Mouse (Mus musculus) bone marrow macrophage, adult 2 months (primary cell): ENCODE results near the gene Foxe1. TPM values are rescaled to one million over a fixed set of nuclear protein-coding genes. Genes with fewer than 3 reads are reported as not detected.
A peak's percentile ranks its signal among the peaks of the same experiment; 100 is the strongest.

ENCODE experiments used
- H3K27ac ChIP-seq: 2 replicates; pipeline ENCODE4 v1.5.1; 2012; ENCODE audit warnings: low read depth, low read length; ENCODE audit not compliant: insufficient read depth
- H3K4me1 ChIP-seq: 2 replicates; pipeline ENCODE4 v1.6.1; 2012; ENCODE audit warnings: low read length; ENCODE audit not compliant: control insufficient read depth, insufficient read depth
- H3K4me3 ChIP-seq: 2 replicates; pipeline ENCODE4 v1.5.1; 2012; ENCODE audit warnings: mild to moderate bottlenecking, low read length, moderate library complexity; ENCODE audit not compliant: insufficient read depth
- CTCF ChIP-seq: IDR thresholded peaks from 2 replicates; pipeline ENCODE4 v1.5.1; 2012; ENCODE audit warnings: low read depth, mild to moderate bottlenecking, low read length, moderate library complexity
- POLR2A ChIP-seq: IDR thresholded peaks from 2 replicates; pipeline ENCODE4 v1.6.1; 2012; ENCODE audit warnings: mild to moderate bottlenecking, low read depth, low read length, borderline replicate concordance
- polyA plus RNA-seq: library from polyadenylated mRNA; stranded (reverse); fragments of >200 nt; gene quantifications from 2 replicates; pipeline ENCODE4 v1.2.4, GENCODE M21; 2012; ENCODE audit not compliant: missing spikeins, insufficient read depth, insufficient read length

The Foxe1 gene
- polyA plus RNA-seq, 1 experiment = not detected

- Histone ChIP-seq H3K27ac (no peak overlapping the region), H3K4me3 (no peak overlapping the region), H3K4me1 (peaks cover 14% of the 10 kb centered on the region)
- TF ChIP-seq CTCF (peak; percentile 21; the same call in 1 of the 2 replicates), POLR2A (no peak)
Measured at GRCm38 (mm10) chr4:46369070-46369469, 25.7 kb downstream of the Foxe1 start.

DNA sequence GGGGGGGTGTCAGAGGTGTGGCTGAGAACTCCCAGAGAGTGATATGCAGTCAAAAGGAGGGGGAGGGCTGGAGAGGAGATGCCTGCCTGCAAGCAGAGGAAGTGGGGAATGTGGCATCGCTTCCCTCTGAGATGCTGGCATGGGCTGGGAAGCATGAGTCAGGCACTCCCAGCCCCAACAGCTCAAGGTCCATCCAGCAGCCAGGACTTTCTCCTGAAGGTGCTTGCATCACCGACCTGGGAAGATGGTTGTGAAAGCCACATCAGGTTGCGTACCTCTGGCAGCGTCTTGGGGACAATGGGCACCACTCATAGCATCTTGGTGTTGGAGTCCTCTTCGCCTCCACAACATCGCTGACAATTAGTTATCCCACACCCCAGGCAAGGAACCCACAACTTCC is 27.0 kb downstream of the Foxe1 start:
- Histone ChIP-seq H3K4me1 (peaks cover 14% of the 10 kb centered on the region), H3K27ac (no peak overlapping the region), H3K4me3 (no peak overlapping the region)
- TF ChIP-seq CTCF (no peak), POLR2A (no peak)

- H3K4me3 ChIP-seq = no peak overlapping the region
- peaks cover 14% of the 10 kb centered on the region for H3K4me1 ChIP-seq
- no peak for TF ChIP-seq POLR2A
- no peak for TF ChIP-seq CTCF
- no peak overlapping the region for H3K27ac ChIP-seq
Measured at GRCm38 (mm10) chr4:46371030-46371429, 27.6 kb downstream of the Foxe1 start.

DNA sequence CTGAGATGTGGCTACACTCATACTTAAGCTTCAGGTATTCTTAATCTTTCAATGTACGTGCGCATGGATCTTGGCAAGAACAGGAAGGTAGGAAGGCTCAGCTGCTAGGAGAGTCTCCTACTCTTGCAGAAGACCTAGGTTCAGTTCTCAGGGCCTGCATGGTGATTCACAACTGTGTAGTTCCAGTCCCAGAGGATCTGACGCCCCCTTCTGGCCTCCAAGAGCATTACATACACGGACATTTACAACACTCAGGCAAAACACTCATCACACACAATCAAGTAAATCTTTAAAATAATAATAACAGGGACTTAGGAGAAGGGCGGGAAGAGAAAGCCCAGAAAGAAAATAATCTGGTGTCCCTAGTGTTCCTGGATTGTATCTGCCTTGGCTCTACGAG is 31.0 kb downstream of the Foxe1 start:
- Histone ChIP-seq H3K27ac (no peak overlapping the region), H3K4me3 (no peak overlapping the region), H3K4me1 (peaks cover 14% of the 10 kb centered on the region)
- TF ChIP-seq POLR2A (no peak), CTCF (peak; percentile 62)

GRCm38 (mm10) chr4:46374869-46375368 is 31.5 kb downstream of the Foxe1 start:
- H3K4me1 ChIP-seq = peaks cover 14% of the 10 kb centered on the region
- TF ChIP-seq POLR2A = no peak
- TF ChIP-seq CTCF = peak; percentile 75
- H3K27ac ChIP-seq = no peak overlapping the region
- no peak overlapping the region for H3K4me3 ChIP-seq

DNA sequence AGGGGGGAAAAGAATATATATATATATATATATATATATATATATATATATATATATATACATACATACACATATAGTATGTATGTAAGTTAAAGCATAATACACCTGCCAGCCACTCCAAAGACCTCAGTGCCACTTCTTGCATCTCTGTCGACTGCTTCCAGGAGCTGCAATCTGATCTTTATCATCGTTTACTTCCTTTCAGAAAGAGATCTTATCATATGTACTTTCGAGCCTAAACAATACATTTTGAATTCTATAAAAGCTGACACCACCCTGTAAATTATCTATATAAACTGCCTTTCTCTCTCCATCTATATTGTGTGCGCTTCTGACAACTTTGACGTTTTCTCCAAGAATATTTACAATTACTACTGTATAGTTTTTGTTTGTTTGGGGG is 45.1 kb downstream of the Foxe1 start:
- no peaks in the 10 kb centered on the region; the same call in 1 of the 2 replicates for H3K4me1 ChIP-seq

GRCm38 (mm10) chr4:46389013-46389611 is 45.7 kb downstream of the Foxe1 start, which contains the start of gene Trmo:
TSS of gene Trmo (minus strand) at chr4:46389437.
- Histone ChIP-seq H3K4me3 (peak within 1 kb of the TSS; percentile 77), H3K27ac (peak within 1 kb of the TSS; percentile 84), H3K4me1 (no peaks in the 10 kb centered on the region; the same call in 1 of the 2 replicates)
- TF ChIP-seq CTCF (no peak), POLR2A (peak; percentile 94; the same call in 1 of the 2 replicates)

More for the DNA sequence above, 45.1 kb downstream of the Foxe1 start:
- TF ChIP-seq POLR2A (no peak), CTCF (no peak)
- H3K27ac ChIP-seq = no peak overlapping the region
- peak overlapping the region; percentile 77 for H3K4me3 ChIP-seq

GRCm38 (mm10) chr4:46389612-46390341 is 46.4 kb downstream of the Foxe1 start:
- peak overlapping the region; percentile 84 for H3K27ac ChIP-seq
- H3K4me3 ChIP-seq = peak overlapping the region; percentile 77
- no peaks in the 10 kb centered on the region; the same call in 1 of the 2 replicates for H3K4me1 ChIP-seq
- TF ChIP-seq POLR2A (no peak), CTCF (no peak)

- Histone ChIP-seq H3K4me3 (peak overlapping the region; percentile 10; the same call in 1 of the 2 replicates), H3K4me1 (no peaks in the 10 kb centered on the region; the same call in 1 of the 2 replicates), H3K27ac (peak overlapping the region; percentile 84; the same call in 1 of the 2 replicates)
- TF ChIP-seq CTCF (peak; percentile 47; the same call in 1 of the 2 replicates), POLR2A (no peak)
Measured at GRCm38 (mm10) chr4:46390390-46390970, 47.1 kb downstream of the Foxe1 start.
